Mouse (Mus musculus): ENCODE measurements around the gene Arhgef5.
"Not testable (repeated sequence)": the region's sequence is repeated elsewhere in the genome, so short reads cannot be mapped to it uniquely, and the experiment has no call there.

Arhgef5 gene

DNA sequence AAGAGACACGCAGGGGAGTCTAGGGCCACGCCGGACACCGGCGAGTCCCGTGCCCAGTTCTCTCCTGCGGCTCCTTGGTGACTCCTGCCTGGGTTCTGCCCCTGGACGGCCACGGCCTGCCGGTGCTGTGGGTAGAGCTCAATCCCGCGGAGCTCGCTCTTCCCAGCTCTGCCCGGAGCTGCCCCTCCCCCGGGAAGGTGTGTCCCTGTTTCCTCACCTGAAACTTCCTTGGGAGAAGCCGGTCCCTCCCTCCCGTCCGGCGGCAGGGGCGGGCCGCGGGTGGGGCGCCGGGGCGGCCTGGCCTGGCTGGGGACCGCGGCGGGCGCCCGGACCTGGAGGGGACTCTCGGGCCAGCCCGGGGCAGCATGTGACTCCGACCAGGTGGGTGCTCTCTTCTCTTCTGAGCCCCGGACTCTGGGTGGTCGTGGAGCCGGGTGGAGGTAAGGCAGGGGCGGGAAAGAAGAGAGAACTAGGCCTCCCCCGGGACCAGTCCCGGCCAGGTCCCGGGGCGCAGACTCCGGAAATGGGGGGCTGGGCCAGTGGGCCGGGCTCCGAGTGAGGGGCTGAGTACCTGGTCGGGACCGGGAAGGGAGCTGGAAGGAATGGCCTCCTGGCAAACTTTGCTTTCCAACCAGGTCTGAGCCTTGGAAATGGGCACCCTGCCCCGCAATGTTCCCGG lies at the start of gene Arhgef5:
Arhgef5 (plus strand) TSS at position 220 of the 679 bp plus-strand sequence.
- no peak for DNase-seq (ENCODE audit: low spot score)

DNA sequence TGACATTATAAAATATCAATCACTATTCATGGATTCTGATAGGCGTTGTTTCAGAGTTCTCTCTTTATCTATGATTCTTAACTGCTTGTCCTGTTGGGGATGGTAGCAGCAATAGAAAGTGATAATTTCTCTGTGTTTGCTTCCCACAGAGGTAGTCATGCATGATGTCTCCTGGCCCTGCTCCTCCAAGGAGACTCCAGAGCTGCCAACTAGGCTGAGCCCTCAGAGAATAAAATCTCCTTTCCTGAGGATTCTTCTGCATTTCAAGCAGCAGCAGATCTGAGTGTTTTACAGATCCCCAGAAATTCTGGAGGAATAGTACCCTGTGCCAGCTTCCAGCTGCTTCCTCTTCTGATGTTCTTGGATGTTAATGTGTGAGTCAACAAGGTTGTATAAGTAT lies 34.1 kb upstream of the Arhgef5 start, which contains the start of gene Olfr47:
Olfr47 (plus strand) TSS at position 275 of the 400 bp plus-strand sequence.
- DNase-seq (ENCODE audit: low spot score): not testable (repeated sequence)

DNA sequence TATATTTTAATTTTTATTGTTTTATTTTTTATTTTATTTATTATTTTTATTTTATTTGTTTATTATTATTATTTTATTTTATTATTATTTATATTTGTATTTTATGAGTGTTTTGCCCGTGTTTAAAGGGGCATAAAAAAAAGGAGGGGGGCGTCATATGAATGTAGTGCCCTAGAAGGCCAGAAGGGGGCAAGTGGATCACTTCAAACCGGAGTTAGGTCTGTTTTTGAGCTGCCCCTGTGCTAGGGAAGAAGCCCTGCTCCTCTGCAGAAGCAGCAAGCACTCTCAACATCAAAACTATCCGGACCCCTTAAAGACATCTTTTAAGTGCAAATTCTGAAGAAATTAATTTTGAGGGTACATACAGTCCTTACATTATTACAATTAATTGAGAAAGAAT lies 23.3 kb upstream of the Arhgef5 start:
- DNase-seq (ENCODE audit: low spot score): no peak

DNA sequence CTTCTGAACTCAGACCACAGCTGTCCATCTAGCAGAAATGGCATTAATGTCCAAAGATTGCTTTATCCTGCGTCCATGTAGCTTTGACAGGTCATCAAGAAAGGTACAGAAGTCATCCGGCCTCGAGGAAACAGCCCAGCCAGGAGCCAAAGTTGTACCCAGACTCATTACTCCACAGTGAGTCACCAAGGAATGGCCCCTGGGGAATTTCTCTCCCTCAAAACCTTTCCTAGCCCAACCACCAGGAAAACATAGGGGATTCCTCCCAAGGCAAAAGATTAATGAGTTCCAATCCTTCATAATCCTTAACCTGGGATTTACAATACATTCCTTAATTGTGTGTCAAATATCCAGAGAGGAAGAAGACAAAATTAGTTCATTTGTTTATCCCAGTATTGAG lies 18.0 kb upstream of the Arhgef5 start:
- DNase-seq (ENCODE audit: low spot score): no peak

DNA sequence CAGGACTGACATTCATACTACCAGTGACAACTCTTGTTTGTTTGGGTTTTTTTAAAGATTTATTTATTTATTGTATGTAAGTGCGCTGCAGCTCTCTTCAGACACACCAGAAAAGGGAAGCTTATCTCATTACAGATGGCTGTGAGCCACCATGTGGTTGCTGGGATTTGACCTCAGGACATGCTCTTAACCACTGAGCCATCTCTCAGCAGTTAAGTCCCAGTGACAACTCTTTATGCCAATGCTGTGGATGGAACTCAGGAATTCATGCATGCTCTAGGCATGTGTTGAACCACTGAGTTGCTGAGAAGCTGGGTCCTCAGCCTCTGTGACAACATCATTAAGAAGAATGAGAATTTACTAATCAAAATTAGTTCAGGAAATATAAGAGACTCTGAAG lies 12.4 kb upstream of the Arhgef5 start:
- DNase-seq (ENCODE audit: low spot score): no peak

DNA sequence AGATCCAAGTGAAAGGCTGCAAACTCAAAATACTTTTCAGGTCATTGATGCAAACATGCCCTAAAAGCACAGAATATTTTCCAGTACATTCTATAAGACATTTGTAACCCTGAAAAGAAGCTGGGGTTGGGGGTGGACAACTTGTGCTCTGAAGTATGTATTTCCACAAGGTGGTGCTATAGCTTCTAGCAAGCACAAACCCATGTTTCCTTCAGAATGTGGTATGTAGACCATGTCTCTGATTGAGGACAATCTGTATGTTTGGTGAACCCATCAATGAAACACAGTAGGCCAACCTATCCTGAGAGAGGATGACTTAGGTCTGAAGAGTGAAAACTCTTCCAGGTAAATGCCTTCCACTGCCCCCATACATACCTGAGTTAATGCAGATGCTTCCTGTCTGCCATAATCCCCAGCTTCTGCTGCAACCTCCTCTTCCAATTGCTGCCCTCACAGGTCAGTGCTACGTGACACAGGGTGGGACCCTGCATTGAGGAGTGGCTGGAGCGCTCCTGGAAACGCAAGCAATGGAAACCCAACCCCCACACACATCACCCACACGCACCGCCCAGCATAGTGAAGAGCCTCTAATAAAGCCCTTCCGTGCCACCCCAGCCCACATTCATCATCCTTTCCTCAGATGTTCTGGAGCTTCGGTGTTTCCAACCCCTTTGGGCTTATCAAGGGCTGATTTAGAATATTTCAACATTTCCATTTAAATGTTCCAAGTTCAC lies 11.0 kb upstream of the Arhgef5 start:
- no peak for DNase-seq (ENCODE audit: low spot score)

DNA sequence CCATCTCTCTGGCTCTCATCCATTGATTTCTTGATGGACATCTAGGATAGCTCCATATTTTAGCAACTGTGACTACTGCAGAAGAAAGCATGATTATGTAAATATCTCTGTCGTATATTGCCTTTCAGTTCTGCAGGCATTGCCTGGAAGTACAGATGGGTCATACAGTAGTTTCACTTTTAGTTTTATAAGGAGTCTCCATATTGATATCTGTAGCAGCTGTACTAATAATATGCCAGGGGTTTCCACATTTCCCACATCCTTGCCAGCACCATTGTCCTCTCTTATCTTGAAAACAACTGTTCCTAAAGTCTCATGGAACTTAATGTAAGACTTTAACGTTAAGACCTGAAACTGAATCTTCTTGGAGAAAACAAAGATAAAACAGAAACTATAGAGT lies 4.6 kb upstream of the Arhgef5 start:
- DNase-seq (ENCODE audit: low spot score): no peak

DNA sequence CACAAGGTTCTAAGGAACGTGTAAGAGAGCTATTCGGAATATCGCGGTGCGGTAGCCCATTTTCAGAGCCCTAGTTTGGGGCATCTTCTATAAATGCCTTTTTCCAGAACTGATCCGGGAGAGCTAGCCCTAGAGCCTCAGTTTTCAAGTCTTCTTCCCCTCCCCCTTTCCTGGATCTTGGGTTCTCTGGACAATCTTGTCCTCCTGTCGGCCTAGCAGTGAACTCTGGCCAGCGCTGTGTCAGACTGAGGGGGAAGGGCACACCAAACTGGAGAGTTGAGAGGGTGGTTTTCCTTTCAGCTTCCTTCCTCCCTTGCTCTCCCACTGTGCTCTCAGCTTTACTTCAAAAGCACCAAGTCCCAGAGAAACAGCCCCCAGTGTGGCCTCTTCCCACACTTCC lies 974 bp downstream of the Arhgef5 start:
- DNase-seq (ENCODE audit: low spot score): no peak

DNA sequence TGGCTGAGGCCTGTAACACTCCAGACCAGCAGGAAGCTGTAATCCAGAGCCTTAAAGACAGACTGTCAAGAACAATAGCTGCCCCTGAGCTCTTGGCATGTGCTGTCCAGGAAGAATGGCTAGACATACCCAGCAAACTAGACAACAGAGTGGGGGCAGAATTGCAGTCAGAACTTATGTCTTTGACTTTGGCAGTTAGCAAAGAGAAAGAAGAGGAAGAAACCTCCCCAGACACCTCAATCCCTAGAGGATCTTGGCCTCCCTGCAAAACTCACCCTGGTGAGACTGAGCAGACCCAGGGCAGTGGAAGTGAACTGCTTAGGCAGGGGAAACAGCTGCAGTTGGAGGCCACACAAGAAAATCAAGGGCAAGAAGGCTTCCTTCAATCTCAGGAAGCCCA lies 7.2 kb downstream of the Arhgef5 start:
- no peak for DNase-seq (ENCODE audit: low spot score)

DNA sequence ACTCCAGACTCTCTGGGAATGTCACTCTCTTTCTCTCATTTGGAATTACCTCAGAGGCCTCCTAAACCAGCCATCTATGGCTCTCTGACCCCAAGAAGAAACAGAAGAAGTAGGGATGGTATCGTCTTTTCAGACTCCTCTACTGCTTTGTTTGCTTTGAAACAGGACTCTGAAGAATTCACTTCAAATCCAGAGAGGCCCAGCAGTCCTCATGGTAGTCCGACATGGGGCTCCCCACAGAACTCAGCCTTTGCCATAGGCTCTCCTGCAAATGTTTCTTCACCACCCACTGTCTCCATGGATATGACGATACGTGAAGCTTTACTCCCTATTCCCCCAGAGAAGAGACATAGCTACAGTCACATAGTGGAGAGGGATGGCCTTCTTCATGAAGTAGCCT lies 8.7 kb downstream of the Arhgef5 start:
- DNase-seq (ENCODE audit: low spot score): no peak

DNA sequence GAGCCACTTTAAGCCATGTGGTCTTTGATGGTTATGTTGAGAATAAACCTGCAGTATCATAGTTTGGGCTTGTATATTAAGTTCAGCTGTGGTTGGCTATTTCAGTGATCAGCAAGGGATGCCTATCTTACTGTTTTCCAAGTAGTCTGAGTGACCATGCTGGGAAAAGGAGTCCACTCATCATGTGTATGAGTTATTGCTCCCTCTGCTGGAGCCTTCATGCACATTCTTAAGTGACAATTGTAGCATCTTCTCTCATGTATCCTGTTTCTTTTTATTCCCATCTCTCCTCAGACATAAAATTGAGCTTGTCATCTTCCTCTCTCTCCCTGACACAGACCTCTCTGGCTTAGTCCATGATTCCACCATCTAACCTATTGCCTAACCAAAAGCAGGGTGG lies 12.9 kb downstream of the Arhgef5 start:
- DNase-seq (ENCODE audit: low spot score): no peak

DNA sequence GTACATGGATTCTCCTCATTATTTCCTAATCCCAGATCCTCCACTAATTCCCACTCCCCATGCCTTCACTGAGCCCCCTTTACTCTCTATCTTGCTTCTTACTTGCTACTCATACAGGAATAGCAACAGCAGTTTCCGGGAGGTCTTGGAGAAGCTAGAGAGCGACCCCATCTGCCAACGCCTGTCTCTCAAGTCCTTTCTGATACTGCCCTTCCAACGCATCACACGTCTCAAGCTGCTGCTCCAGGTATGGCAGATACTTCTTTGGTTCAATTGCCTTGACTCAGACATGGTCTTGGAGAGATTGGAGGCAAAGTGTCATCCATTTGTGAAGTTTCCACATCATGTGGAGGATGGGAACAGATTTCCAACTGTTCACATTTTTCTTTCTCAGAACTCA lies 15.1 kb downstream of the Arhgef5 start:
- no peak for DNase-seq (ENCODE audit: low spot score)

DNA sequence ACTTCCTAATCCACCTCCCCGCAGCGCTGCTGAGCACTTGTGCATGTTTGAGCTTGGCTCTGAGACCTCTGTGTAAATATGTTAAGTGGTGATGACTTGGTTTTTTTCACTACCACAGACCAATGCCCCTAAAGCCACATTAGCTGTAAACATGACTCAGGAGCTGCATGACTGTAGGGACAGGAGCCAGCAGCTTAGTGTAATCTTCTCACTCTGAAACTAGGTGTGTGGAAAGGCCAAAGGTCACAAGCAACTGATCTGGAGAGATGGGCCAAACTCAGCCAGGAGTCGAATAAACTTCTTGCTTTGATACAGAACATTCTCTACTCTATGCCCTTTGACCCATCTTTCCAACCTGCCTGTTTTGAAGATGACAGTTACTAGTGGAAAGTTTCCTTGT lies 26.7 kb downstream of the Arhgef5 start:
- DNase-seq (ENCODE audit: low spot score): no peak

DNA sequence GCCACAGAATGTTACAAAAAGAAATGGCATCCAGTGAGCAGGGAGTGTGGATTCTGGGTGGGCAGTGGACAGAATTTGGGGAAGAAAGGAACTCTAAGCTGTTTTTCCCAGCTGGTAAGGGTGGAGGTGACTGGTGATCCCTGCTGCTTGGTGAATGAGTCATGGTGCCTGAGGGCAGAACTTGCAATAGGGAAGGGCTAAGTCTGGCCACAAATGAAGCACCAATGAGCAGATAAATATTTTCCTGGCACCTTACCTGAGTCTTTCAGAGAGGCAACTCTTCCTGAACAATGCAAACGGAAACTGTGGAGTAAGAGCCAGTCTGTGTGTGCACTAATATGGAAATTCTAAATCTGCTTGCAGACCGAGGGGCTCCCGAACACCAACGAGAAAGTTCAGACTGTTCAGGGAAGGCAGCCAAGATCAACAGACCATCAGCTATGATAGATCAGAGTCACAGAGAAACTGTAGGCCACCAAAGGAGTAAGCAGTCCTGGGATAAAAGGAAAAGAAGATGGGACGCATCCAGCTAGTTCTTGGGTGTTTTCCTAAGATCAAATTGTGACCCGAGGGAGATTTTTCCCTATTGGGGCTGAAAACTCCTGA lies 27.2 kb downstream of the Arhgef5 start:
- DNase-seq (ENCODE audit: low spot score): no peak

DNA sequence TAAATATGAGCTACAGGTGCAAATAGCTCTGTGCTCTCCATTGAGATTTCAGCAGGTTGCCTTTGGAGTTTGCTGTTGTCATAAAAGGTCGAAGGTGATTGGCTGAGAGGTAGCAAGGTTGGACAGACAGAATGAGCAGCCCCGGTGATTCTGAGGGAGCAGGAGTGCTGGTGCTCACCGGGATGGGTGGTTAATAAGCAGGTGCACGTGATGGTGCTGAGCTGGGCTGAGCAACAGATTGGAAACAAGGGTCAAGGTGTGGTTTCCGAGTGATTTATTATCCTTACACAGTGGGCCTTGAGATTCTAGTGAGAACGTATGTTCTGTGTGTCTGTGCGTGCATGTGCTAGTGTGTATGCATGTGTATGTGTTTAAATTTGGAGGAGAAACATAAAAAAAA lies 27.8 kb downstream of the Arhgef5 start:
- no peak for DNase-seq (ENCODE audit: low spot score)

DNA sequence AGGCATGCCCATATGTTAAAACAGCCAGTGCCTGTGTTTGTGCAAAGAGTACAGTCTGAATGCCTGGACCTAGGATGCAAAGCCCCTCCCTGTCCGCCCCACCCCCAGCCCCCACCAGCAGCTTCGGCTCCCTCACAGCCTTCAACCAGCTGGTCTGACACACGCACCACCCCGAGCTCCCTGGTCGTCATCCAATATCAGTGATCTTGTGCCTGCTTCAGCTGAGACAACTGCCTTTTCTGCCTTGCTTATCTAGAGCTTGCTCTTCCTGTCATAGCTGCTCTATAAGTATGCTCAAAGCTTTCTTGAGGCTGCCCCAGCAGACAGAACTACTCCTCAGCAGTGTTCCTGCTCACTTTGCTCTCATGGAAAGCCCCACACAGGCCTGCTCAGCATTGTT lies 30.5 kb downstream of the Arhgef5 start:
- DNase-seq (ENCODE audit: low spot score): no peak

DNA sequence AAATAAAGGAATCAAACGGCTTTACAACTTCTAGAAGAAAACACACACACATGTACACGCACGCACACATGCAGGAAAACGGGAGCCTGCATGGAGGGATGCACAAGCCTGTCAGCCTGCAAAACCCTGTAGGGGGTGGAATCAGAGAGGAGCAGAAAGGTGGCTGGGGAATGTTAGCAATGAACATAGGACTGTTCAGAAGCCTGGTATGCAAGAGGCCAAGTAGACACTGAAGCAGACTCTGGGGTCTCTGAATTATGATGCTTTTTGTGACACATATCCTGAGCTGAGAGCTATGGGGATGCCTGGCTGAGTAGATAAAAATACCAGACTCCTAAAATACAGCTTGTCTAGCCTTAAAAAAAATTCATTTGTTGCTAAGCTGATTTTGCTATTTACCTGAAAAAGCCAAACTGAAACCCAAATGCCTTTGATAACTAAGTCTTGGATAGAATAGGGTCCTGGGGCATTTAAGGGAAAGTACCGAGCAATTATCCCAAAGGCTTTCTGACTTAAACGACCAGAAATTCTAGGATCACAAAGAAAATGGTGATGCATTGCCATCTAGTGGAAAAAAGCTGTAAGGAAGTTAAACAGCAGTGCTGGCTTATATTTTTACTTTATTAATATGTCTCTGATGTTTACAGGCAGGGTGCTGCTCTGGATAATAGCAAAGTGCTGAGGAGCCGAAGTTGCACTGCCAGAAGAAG lies 31.6 kb downstream of the Arhgef5 start:
- peak; percentile 31 for DNase-seq (ENCODE audit: low spot score)

DNA sequence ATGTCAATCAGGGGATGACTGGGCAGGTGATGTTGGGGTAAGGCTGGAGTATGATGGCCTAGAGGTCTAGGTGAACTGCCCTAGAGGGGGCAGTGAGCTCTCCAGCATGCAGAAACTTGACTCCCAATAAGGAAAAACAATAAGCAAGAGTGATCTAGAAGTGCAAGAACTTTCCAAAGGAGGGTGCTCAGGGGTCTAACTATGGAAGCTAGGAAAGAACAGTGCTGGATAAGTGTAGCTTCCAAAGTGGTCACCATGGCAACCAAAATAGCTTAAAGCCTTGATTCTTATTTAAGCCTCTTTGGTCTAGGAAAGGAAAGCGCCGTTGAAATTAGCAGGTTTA lies 32.1 kb downstream of the Arhgef5 start:
- no peak for DNase-seq (ENCODE audit: low spot score)

DNA sequence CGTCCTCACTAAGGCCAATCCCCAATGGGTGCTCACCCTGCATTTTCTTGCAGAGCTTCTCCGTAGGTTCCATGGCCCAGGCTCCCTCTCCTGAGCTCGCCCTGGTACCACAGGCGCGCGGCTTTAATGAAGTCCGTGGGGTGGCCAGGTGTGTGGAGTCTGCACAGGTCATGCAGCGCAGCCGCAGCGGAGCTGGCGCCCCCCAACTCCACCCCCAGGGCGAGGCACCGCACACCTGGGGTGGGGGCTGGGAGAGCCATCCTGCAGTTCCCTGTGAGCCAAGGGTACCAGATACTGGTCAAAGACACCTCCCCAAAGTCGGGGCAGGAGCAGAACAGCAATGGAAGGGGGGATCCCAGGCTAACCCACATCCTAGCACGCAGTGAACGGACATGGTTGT lies 44.1 kb downstream of the Arhgef5 start, which contains the start of gene Nobox:
Nobox (minus strand) TSS at position 101 of the 400 bp plus-strand sequence.
- DNase-seq (ENCODE audit: low spot score): no peak

DNA sequence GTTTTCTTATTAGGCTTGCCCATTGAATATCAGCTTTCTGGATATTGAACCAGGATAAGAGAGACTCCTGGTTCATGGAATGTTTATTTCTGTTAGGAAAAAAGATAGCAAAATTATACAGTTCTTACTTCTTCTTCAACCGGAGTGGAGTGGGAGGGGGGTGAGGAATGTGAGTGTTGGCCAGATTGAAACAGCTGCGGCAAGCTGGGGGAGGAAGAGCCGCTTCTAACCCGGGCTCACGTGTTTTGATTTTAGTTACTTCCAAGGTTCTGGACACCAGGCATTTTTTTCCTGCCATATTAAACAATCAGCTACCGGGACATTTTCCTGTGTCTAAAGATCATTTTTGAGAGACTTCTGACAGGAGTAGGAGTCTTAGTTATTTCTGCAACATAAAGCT lies 44.7 kb downstream of the Arhgef5 start:
- DNase-seq (ENCODE audit: low spot score): no peak

DNA sequence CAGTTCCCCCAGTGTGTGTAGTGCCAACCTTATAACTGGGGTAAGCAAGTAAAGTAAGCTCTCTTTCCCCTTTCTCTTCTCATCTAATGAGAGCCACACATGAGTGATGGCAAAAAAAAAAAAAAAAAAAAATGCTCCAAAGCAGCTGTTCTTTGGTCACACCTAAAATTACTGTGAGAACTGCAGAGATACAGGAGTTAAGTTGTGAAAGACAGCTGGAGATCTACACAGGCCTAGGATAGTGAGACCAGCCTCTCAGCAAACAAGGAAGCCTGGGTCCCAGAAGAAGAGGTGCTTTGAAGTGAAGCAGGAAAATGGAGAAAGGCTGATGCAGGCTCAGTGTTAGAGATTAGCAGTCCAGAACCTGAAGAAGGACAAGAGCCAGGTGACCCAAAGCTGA lies 47.2 kb downstream of the Arhgef5 start:
- DNase-seq (ENCODE audit: low spot score): no peak

DNA sequence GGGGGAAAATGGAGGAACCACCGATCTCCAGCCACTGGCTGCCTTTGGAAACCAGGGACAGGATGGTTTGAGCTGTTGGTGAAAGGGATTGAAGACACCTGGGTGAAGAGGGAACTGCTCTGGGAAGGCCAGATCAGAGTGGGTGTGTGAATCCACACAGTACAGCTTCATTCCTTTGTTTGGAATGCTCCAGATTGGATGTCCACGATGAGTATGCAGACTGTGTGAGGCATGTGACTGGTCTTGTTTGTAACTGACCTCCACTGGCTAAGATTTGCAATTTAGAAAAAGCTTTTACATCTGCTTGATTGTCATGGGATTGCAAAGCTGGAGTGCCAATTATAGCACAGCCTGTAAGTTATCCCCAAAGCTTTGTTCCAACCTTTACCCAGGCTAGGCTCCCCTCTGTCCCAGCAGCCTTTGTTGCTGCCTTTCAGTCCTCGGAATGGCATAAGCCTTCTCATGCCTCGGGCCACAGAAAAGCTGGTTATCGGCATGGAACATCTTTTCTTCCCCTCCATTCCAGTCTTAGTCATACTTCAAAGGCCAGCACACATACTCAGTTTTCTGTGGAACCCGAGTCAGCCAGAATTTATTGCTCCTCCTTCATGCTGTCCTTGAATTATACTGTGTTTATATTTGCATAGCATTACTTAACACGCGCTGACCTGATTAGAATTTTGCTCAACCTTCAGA lies 47.7 kb downstream of the Arhgef5 start:
- no peak for DNase-seq (ENCODE audit: low spot score)
